Mouse (Mus musculus): ENCODE measurements around the gene Angel1. TPM values are rescaled to one million over a fixed set of nuclear protein-coding genes. Genes with fewer than 3 reads are reported as not detected.

Gene Angel1
- polyA plus RNA-seq, 1 experiment from 2014 or later: 4.2 TPM

DNA sequence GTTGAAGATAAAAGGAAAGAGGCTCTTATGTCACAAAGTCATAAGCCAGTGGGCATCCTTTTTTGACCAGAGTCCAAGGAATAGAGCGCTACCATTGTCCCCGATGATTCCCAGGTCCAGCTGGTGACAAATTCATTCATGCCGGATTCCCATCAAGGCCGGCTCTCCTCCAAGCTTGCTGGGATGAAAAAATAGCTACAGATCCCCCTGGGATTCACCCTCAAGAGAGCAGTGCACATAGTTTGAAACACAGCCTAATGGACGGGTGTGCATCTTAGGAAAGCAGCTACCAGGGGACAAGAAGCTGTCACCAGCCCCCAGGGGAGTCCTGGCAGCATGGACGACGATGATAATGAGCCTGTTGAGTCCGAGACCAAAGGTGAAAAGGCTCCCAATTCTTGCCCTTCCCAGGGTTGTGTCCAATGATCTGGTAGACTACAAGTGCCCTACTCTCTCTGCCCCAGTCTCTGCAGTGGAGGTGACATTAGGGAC lies 8.1 kb upstream of the Angel1 start, which contains the start of gene Lrrc74a:
Gene Lrrc74a, plus strand, starts transcription at position 51 of the 492 bp plus-strand sequence.
- no peaks in the 10 kb centered on the region for H3K36me3 ChIP-seq (ENCODE audit: insufficient read depth, low read length)
- ATAC-seq: no peak
- H3K4me3 ChIP-seq (ENCODE audit: low read depth, low read length): no peak within 1 kb of the TSS
- H3K9ac ChIP-seq (replicated peaks; ENCODE audit: low read depth): no peak within 1 kb of the TSS
- TF ChIP-seq CTCF (IDR thresholded peaks at IDR 0.05) (no peak), EP300 (IDR thresholded peaks at IDR 0.05) (no peak)
- no peak within 1 kb of the TSS for H3K4me2 ChIP-seq (replicated peaks; ENCODE audit: low read depth, low read length)
- WGBS: 79% methylated on average over 8 of the region's 8 CpGs
- H3K4me1 ChIP-seq (ENCODE audit: insufficient read depth, low read depth, low read length): no peaks in the 10 kb centered on the region
- no peak within 1 kb of the TSS for H3K27ac ChIP-seq (ENCODE audit: low read length)
- H3K27me3 ChIP-seq (replicated peaks; ENCODE audit: insufficient read depth, low read length): no peaks in the 10 kb centered on the region
- DNase-seq (ENCODE audit: low spot score): no peak
- H3K9me3 ChIP-seq (ENCODE audit: low read length): no peaks in the 10 kb centered on the region

- Histone ChIP-seq H3K36me3 (ENCODE audit: insufficient read depth, low read length) (no peaks in the 10 kb centered on the region), H3K27ac (ENCODE audit: low read length) (peak overlapping the region; percentile 62), H3K9ac (replicated peaks; ENCODE audit: low read depth) (peak overlapping the region; percentile 48), H3K4me2 (replicated peaks; ENCODE audit: low read depth, low read length) (peak overlapping the region; percentile 95), H3K4me1 (ENCODE audit: insufficient read depth, low read depth, low read length) (no peaks in the 10 kb centered on the region), H3K9me3 (ENCODE audit: low read length) (no peaks in the 10 kb centered on the region), H3K27me3 (replicated peaks; ENCODE audit: insufficient read depth, low read length) (no peaks in the 10 kb centered on the region), H3K4me3 (ENCODE audit: low read depth, low read length) (peak overlapping the region; percentile 68)
- peak; percentile 46 for DNase-seq (ENCODE audit: low spot score)
- ATAC-seq: peak; percentile 18; the same call in 1 of the 2 replicates
- WGBS: 0% methylated on average over 18 of the region's 19 CpGs
- TF ChIP-seq CTCF (IDR thresholded peaks at IDR 0.05): no peak
- no peak for TF ChIP-seq EP300 (IDR thresholded peaks at IDR 0.05)
Measured at GRCm38 (mm10) chr12:86725706-86726105, 554 bp downstream of the Angel1 start.

GRCm38 (mm10) chr12:86724300-86724699 lies 2.0 kb downstream of the Angel1 start:
- Histone ChIP-seq H3K27me3 (replicated peaks; ENCODE audit: insufficient read depth, low read length) (no peaks in the 10 kb centered on the region), H3K4me2 (replicated peaks; ENCODE audit: low read depth, low read length) (no peak overlapping the region), H3K36me3 (ENCODE audit: insufficient read depth, low read length) (no peaks in the 10 kb centered on the region), H3K9me3 (ENCODE audit: low read length) (no peaks in the 10 kb centered on the region), H3K27ac (ENCODE audit: low read length) (no peak overlapping the region), H3K4me3 (ENCODE audit: low read depth, low read length) (no peak overlapping the region), H3K4me1 (ENCODE audit: insufficient read depth, low read depth, low read length) (no peaks in the 10 kb centered on the region), H3K9ac (replicated peaks; ENCODE audit: low read depth) (no peak overlapping the region)
- DNase-seq (ENCODE audit: low spot score) (no peak), ATAC-seq (no peak)
- no peak for TF ChIP-seq CTCF (IDR thresholded peaks at IDR 0.05)
- no peak for TF ChIP-seq EP300 (IDR thresholded peaks at IDR 0.05)
- 82% methylated on average over 2 of the region's 2 CpGs for WGBS

DNA sequence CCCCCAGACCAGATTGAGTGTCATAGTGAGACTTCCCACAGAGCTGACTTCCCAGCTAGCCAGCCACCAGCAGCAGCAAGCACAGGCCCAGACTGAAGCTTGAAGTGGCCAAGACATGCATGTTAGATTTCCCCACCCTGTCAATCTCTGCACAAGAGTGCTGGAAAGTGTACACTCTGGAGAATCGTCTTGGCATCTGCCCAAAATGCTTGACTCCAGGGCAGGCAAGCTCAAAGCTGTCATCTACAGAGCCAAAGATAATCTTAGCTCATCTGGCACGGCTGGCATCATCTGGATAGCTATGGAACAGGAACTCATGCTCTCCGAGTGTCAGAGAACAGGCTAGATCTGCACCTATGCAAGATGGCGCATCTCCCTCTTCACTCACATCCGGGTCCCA lies 4.8 kb downstream of the Angel1 start:
- H3K4me3 ChIP-seq (ENCODE audit: low read depth, low read length): no peak overlapping the region
- TF ChIP-seq EP300 (IDR thresholded peaks at IDR 0.05) (no peak), CTCF (IDR thresholded peaks at IDR 0.05) (no peak)
- H3K9ac ChIP-seq (replicated peaks; ENCODE audit: low read depth): no peak overlapping the region
- H3K9me3 ChIP-seq (ENCODE audit: low read length): no peaks in the 10 kb centered on the region
- H3K36me3 ChIP-seq (ENCODE audit: insufficient read depth, low read length): no peaks in the 10 kb centered on the region
- H3K4me1 ChIP-seq (ENCODE audit: insufficient read depth, low read depth, low read length): no peaks in the 10 kb centered on the region
- ATAC-seq (no peak), DNase-seq (ENCODE audit: low spot score) (no peak)
- H3K27ac ChIP-seq (ENCODE audit: low read length): no peak overlapping the region
- no peaks in the 10 kb centered on the region for H3K27me3 ChIP-seq (replicated peaks; ENCODE audit: insufficient read depth, low read length)
- WGBS: 63% methylated on average over 5 of the region's 5 CpGs
- H3K4me2 ChIP-seq (replicated peaks; ENCODE audit: low read depth, low read length): no peak overlapping the region

GRCm38 (mm10) chr12:86719961-86720639 lies 6.2 kb downstream of the Angel1 start:
- Histone ChIP-seq H3K4me2 (replicated peaks; ENCODE audit: low read depth, low read length) (no peak overlapping the region), H3K36me3 (ENCODE audit: insufficient read depth, low read length) (no peaks in the 10 kb centered on the region), H3K27me3 (replicated peaks; ENCODE audit: insufficient read depth, low read length) (no peaks in the 10 kb centered on the region), H3K9me3 (ENCODE audit: low read length) (no peaks in the 10 kb centered on the region), H3K4me3 (ENCODE audit: low read depth, low read length) (no peak overlapping the region), H3K4me1 (ENCODE audit: insufficient read depth, low read depth, low read length) (no peaks in the 10 kb centered on the region), H3K27ac (ENCODE audit: low read length) (no peak overlapping the region), H3K9ac (replicated peaks; ENCODE audit: low read depth) (no peak overlapping the region)
- ATAC-seq (no peak), DNase-seq (ENCODE audit: low spot score) (no peak)
- 83% methylated on average over 18 of the region's 18 CpGs for WGBS
- TF ChIP-seq EP300 (IDR thresholded peaks at IDR 0.05) (no peak), CTCF (IDR thresholded peaks at IDR 0.05) (no peak)

DNA sequence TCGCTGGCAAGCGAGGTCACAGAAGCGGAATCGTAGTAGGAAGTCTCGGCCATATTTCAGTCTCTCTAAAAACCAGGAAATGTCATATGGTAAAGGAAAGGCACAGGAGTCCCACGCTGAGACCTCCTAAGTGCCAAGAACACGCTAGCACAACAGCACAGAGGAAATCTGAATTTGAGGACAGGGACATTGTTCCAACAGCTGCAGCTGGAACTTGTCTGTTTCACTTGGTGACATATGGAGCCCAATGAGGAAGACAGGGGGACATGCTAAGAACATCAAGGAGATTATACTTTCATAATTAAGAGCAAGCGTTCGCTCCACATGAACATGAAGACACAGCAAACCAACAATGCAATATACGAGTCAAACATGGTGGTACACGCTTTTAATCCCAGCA lies 9.3 kb downstream of the Angel1 start:
- H3K27me3 ChIP-seq (replicated peaks; ENCODE audit: insufficient read depth, low read length): no peaks in the 10 kb centered on the region
- no peak overlapping the region for H3K27ac ChIP-seq (ENCODE audit: low read length)
- H3K9me3 ChIP-seq (ENCODE audit: low read length): no peaks in the 10 kb centered on the region
- 0 out of 2 replicates have a peak, but pooled peaks cover 2% of the 10 kb centered on the region for H3K36me3 ChIP-seq (ENCODE audit: insufficient read depth, low read length)
- H3K4me1 ChIP-seq (ENCODE audit: insufficient read depth, low read depth, low read length): no peaks in the 10 kb centered on the region
- TF ChIP-seq CTCF (IDR thresholded peaks at IDR 0.05) (no peak), EP300 (IDR thresholded peaks at IDR 0.05) (no peak)
- 65% methylated on average over 11 of the region's 11 CpGs for WGBS
- DNase-seq (ENCODE audit: low spot score): peak; percentile 45
- no peak overlapping the region for H3K4me3 ChIP-seq (ENCODE audit: low read depth, low read length)
- H3K4me2 ChIP-seq (replicated peaks; ENCODE audit: low read depth, low read length): no peak overlapping the region
- ATAC-seq: peak; percentile 52; the same call in 1 of the 2 replicates
- H3K9ac ChIP-seq (replicated peaks; ENCODE audit: low read depth): no peak overlapping the region

Data from lung, postnatal 0 days (tissue).